Mouse (Mus musculus): ENCODE measurements around the gene Lmod1.
A peak's percentile ranks its signal among the peaks of the same experiment; 100 is the strongest.

Lmod1 gene

DNA sequence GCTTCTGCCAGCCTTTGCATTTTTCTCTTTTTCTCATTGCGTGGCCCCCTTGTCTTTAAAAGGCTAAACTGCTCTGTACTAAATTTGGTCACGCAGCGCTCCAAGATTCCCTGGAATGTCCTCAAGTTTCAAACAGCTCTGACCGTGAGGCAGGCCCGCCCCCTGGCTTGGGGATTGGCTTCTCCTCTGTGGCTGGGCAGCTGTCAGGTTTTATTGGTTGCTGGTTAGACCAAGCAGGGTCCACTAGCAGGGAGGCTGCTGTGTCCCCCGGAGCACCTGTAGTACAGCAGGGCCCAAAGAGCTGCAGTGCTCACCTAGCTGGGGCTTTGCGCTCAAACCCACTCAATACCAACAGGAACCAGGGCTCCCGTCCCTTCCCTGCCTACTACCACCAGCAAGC is at the start of gene Lmod1:
Lmod1 (plus strand) TSS at position 237 of the 400 bp plus-strand sequence.
- peak; percentile 18 for DNase-seq

DNA sequence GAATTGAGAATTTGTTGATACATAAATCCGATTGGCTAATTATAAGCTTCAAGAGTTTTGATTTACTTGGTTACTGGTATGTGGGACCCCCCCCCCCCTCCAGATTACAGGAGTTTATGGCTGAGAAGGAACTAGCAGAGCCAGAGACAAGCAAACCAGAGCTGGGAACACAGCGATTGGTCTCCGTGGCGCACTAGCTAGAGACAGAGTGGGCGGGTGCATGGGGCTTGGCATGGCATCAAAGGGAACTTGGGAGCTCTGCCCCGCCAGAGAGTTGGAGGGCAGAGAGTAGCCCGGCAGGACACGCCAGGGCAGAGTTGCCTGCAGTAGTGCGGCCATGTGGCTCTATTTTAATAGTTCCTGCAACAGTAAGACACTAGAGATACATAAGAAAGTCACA is 44.0 kb upstream of the Lmod1 start:
- peak; percentile 56 for DNase-seq

DNA sequence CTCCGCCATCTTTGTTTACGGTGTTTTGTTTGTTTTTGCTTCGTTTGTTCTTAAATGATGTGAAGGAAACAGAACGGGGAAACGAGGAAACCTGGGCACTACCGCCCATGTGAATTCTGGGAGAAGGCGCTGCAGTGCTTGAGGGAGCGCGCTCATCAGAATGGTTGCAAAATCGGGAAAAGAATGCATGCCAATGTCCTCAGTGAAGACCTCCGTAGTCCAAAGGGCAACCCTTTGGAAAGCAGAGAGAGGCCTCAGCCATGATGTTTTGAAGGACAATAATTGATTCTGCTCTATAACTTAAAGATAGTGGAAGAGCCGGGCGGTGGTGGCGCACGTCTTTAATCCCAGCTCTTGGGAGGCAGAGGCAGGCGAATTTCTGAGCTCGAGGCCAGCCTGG is 42.8 kb upstream of the Lmod1 start:
- DNase-seq, result no peak

DNA sequence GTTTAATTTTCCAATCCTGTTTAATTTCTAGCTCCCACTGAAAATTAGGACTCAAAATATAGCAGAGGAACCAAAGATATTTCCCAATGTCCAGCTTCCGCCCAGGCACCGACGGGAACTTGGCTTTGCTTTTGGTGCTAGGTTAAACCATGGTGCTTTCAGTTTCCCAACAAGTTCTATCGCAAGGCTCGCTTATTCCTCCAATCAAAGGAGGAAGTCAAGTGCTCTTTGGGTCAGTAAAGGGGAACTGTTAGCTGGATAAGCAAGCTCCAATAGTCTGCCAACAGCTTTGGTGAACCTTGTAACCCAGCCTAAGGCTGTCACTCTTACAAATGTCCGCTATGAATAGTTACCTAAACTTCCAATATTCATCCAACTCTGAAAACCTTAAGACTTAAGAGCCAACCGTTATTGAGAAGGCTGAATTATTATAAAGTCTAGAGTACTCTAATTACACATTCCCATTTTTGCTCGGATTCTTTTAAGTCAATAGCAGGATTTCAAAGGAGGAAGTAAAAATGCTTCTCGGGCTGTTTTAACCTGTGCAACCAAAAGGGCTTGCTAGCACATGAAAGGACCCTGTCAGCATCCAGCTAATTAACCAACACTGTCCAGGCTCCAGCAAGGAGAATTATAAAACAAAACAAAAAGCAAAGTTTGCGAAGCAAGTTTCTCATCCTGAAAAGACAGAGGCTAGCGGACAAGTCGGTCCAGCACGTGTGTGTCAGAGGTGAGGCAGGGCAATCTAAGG is 41.9 kb upstream of the Lmod1 start:
- DNase-seq, result no peak

DNA sequence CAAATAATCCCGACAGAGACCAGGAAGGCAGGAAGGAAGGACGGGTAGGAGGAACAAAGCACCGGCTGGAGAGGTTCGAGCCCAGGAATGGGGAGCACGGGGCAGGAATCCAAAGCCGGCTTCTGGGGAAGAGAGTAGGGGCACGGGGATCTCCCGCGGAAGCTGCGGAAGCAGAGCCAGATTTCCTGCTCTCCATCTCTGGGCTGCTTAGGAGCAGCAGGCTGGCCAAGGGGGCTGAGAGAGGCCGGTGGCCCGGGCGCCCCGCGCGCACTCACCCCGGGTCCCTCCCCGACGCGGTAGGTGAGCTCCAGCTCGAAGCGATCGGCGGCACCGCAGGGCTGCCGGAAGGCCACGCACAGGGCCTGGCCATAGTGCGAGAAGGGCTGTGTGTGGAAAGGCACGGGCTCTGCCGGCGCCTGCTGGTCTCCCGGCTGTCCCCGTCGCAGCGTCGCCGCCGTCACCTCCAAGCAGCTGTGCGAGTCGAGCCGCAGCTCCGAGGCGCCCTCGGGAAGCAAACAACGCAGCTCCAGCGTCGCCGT is 41.3 kb upstream of the Lmod1 start:
- DNase-seq, result peak; percentile 13

DNA sequence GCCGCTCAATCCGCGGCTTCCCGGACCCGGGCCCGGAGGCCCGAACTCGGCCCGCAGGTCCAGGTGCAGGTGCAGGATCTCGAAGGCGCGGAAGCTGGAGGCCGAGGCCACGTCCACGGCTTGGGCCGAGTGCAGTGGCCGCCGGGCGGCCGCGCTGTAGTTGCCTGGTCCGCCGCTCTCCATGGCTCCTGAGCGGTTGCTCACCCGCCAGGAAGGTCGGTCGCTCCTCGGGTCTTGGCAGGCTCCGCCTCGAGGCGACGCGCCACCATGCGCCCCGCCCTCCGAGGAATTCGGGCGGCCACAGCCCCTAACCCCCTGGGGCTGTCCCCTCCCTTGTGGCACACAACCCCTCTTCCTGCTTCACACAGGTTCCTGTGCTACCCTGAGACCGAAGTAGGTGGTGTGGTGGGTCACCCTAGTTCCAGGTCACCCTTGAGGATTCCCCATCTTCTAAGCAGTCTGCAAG is 40.7 kb upstream of the Lmod1 start, which contains the start of gene Rnpep:
Rnpep (minus strand) TSS at position 259 of the 466 bp plus-strand sequence.
- DNase-seq, result peak; percentile 69

DNA sequence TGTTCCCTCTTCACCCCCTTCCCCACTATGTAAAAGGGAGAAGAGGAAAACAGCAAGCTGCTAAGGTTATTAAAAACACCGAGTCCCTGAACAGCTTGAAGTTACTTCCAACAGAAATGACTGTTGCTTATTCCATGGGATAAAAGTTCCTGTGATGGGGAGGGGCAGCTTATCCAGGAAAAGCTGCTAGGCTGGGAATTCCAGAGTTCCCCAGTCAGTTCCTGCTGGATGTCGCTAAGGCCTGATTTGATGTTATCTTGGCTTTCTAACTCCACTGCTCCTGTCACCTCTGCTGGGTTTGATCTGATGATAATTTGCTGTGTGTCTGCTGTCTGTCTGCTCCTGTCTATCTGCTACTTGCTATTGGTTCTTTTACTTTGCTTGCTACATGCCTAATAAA is 38.3 kb upstream of the Lmod1 start:
- DNase-seq, result no peak

DNA sequence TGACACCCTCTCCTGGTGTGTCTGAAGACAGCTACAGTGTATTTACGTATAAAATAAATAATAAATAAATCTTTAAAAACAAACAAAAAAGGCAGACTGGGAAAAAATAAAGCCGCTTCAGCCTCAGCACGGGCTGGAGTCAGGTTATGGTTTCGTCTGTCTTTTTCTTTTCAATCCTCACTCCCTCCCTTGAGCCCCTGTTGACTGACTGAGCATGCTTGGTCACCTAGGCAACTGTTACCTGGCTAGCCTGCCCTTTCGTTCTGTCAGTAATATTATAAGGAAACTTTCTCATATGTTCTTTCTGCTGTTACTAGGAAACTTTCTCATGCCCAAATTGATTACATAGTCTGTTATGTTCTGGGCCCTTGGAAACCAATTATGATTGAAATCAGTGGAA is 33.7 kb upstream of the Lmod1 start:
- DNase-seq, result no peak

DNA sequence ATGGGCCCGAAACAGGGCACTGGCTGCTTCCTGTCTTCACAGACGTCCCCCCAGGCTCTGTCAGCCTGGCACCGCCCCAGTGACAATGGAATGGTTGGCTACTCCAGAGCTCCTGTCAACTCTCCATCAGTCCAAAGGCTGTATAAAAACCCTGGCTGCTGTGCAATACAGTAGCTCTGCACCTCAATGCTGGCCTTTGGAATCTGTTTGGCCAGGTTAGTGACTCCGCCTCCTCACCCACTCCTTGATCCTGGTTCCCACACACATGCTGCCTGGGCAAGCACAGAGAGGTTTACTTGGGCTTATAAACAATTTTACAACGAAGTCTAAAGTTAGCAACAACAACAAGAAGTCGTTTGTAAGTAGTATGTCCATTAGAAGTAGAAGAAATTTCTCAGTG is 13.3 kb upstream of the Lmod1 start:
- no peak for DNase-seq

DNA sequence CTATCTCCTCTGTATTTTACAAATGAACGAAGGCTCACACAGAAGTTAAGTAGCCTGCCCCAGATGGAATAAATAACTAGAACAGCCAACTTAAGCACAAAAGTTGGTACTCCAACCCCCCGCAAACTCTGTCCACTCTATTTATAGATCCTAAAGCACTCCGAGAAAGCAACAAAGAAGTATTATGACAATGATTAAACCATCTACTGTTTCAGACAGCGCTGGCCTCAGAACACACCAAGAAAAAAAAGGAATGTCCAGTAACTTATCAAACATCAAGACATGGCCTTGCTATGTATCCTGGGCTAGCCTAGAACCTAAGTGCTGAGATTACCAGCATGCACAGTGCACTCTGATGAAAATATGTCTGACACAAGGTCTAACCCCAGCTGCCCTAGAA is 12.4 kb upstream of the Lmod1 start:
- no peak for DNase-seq

DNA sequence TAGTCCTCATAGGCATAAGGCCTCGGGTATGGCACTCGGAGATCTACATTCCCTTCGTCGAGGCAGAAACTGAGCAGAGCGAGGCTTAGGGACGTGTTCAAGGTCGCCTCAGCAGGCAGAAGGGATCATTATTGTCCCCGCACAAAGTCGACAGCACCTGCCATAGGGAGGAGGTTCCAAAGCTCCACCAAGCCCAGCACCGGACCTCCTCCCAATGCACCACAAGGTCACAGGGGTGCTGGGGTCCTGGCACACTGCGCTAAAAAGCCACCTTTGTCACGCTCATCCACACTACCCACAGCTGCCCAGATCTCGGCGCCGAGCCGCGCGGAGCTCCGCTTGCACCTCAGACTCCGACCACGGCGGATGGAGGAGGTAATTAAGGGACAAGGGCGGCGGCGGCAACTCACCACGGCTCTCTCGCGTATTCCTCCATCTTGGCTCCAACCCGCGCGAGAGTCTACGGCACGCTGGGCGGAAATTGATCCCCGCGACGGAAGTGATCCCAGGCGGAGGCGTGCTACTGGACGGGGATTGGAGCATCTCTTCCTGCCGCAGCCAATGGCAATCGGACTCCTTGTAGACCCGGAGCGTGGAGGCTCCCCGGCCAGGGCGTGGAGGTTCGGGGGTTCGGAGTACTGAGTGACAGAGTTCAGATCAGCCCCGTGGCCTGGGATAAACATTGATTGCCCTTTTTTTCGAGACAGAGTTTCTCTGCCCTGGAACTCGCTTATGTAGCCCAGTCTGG is 11.1 kb upstream of the Lmod1 start, which contains the start of gene Timm17a:
Timm17a (minus strand) TSS at position 495 of the 748 bp plus-strand sequence.
- DNase-seq, result peak; percentile 95

DNA sequence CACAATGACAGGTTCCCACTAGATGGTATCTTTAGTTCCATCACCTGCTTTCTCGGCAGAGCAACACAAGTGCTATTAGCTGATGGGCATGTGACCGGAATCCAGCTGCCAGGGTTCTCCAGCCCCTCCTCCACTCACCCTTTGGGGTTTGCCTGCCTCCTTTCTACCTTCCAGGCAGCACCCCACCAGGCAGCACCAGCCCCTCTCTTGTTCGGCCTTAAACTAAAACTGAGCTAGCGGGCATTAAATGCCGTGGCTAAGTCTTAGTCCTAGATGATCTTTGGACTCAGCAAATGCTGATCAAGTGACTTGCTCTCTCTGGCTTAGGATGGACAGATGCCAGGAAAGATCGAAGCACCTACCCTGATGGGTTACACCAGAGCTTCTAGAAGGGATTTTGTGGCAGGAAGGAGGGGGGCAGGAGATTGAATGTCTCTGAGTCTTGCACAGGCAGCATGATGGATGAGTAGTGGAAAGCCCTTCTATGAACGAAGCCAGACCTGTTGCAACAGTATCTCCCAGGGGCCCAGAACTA is 1.2 kb upstream of the Lmod1 start:
- DNase-seq, result no peak

DNA sequence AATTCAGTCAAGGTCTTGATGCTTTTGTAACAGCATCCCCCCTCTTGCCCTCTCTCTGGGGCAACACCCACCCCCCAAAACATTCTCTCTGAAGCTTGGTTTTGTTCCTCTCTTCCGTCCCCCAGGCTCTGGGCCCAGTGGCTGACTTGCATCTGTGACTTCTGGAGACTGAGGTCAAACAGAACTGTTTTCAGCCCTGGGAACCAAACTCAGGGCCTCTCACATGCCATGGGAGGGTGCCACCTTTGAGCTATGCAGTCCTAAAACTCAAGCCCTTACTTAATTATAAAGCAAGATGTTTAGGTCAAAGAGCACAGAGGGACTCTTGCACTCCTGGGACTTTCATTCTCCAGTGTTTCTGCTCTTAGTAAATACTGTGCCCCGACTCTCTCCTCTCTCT is 1.3 kb downstream of the Lmod1 start:
- no peak for DNase-seq

DNA sequence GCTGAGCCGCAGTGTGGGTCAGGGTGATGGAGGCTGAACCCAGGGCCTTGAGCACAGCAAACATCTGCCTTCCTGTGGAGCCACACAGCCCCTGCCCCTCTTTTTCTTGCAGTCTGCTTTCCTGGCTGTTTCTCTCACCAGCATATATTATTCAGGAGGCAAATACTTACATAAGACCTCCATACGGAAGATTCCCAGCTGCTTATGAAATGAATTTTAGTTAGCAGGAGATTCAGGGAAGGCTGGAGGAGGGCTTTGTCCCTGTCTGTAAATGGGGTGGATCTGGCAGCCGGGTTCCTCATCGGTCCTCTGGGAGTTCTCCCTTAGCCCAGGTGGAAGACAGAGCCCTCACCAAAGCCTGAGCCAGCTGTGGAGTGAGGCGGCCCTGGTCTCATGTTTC is 3.8 kb downstream of the Lmod1 start:
- DNase-seq, result no peak

DNA sequence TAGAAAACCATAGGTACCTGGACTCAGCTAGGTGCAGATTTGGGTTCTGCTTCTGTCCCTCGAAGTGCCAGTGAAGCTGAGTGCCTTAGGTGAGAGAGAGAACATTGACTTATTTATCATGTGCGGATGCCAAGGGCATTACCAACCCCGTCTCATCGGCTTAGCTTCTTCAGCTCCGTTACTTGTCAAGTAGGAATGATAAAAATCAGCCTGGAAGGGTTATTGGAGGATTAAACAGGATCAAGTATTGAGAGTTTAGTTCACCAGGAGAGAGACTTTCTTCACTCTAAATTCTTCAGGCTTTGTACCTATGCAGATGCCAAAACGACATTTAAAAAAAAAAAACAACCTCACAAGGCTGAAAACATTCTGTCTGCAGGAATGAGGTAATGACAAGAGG is 6.0 kb downstream of the Lmod1 start:
- DNase-seq, result no peak

DNA sequence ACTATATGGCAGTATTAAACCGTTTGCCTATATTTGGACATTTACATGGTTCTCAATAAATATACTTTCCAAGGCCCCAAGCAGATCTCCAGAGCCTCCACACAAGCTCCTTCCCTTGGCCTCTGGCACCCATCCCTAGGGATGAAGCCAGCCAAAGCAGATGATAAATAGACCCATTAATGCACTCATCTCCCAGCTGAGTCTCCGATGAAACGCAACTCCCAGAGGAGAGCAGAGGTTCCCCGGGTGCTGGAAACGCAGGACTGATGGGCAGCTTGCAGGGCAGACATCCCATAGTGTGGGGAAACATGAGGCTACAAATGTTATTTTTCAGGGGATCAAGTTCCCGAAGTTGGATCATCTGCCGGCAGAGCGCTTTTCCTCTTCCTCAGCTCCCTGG is 17.3 kb downstream of the Lmod1 start:
- no peak for DNase-seq

DNA sequence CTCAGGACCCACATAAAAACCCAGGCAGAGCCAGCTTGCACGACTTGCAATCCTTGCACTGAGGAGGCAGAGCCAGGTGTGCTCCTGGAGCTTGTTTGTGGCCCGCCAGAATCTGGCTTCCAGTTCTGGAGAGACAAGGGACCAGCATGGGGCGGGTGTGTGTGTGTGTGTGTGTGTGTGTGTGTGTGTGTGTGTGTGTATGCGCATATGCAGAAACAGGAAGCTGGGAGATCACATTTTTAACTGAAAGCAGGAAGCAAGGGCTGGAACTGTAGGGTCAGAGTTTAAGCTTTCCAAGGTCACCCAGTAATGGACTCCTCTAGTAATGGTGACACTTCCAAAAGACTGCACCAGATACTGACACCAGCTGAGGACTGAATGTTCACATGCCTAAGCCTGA is 19.4 kb downstream of the Lmod1 start:
- DNase-seq, result no peak

DNA sequence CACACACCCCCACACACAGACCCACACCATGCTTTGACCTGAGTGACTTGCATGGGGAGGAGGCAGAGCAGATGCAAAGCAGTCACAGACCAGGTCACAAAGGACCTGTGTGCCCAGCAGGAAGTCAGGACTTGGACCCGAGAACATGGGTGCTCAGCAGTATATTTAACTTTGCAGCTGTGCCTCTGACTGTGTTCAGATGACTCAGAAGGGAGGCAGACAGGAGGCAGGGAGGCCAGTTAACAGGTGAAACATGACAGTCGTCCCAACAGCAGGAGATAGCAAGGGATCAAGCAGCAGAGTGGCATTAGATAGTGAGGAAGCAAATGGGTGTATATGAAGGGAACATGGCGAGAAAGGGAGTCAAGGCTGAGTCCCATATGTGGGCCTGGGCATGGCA is 22.3 kb downstream of the Lmod1 start:
- no peak for DNase-seq

DNA sequence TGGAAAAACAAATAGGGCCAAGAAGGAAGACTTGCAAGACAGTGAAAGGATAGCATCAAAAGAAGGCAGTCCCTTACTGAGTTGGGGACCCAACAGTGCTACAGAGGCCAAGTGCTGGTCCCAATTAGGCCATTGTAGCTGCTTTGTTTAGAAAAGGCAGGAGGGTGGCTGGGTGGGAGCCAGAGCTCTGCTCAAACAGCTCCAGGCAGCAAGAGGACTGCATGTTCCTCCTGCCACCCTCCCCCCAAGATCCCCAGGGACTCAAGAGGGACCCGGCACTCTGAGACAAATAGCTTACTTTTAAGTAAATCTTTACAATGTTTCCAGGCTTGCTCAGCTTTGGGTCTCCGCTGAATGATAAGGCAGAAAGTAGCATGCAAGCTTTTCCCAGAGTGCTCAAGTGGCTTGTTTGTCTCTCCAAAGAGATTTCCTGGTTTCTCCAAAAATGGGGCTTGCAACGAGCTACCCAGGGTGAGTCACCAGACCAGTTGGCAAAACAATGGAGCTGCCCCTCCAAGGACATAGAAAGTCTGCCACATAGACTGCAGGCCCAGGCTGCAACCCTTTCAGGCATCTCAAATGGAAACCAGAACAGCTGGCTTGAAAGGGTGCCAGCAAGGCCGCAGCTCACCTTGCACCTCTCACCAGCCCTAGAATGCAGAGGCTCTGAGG is 23.0 kb downstream of the Lmod1 start:
- DNase-seq, result peak; percentile 30

DNA sequence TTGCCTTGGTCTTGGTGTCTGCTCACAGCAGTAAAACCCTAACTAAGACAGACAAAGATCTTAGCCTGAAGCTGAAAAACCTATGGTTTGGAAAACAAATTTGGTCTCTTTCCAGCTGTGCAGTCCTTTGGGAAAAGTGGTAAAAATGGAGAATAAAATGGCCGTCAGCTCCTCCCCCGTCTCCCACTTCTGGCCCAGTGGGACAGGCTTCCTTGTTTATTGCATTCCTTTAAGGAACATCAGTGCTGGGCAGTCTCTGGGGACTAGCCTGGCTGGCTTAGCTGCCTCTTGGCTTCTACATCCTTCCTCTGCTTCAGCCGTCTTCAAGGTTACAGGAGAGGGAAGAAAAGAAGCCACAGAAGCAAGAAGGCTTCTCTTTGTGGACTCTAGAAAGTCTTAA is 27.3 kb downstream of the Lmod1 start:
- no peak for DNase-seq

DNA sequence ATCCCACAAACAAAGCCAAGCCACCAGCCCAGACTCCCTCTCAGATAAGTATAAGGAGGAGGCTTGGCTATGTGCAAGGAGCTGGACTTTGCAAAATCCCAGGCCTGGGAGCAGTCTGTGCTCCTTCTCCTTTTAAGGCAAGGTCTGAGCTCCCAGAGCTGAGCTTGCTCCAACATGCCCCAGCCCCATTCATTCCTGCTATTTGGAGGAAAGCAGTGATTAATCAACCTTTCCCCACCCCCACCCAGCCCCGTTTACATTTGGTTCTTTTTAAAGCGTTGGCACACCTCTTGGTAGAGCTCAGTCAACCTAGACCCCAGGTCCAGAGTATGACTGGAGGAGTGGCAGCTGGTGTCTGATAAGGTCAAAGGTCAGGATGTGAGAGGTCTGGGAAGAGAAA is 34.5 kb downstream of the Lmod1 start:
- DNase-seq, result no peak

DNA sequence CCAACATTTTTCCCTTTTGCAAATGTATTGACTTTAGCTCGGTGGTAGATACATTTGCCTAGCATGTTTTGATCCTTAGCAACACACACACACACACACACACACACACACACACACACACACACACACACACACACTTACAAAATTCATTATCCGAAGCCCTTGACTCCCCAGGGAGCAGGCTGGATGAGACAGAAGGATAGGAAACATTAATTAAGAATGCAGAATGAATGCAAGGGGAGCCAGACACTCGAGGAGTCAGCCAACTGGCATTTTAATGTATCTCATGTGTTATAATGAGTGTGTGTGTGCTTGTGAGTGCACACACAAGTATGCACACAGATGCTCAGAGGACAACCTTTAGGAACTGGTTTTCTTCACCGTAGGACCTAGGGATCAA is 36.9 kb downstream of the Lmod1 start:
- DNase-seq, result no peak

DNA sequence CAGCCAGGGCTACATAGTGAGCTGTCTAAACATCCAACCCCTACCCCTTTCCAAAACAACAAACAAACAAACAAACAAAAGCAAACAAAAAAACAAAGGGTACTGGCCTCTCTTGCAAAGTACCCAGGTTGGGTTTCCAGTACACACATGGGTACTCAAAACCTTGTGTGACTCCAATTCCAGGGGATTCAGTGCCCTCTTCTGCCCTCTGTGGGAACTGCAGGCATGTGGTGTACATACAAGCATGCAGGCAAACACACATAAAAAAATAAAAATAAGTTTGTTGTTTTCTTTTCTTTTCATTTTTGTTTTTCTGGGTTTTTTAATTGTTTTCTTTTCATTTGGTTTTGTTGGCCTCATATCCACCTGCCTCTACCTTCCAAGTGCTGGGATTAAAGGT is 37.5 kb downstream of the Lmod1 start:
- DNase-seq, result no peak
